Mouse (Mus musculus) heart, postnatal 14 days (tissue): ENCODE measurements at regions not wholly inside any gene's neighbourhood (a gene's known extent, or its start where the extent isn't known, plus 50 kb on each side); places are given as distances from the start of the nearest gene placed in this dataset.

Experiments
- DNase-seq, 2 experiments: peaks; one replicate each; pipeline ENCODE4 v3.0.0; 2021 to 2022
- intact Hi-C: fragments of 180-260 bp; cut with DNase I; formaldehyde crosslinking; loops from one replicate; pipeline ENCODE4 v1.15.1; 2025

DNA sequence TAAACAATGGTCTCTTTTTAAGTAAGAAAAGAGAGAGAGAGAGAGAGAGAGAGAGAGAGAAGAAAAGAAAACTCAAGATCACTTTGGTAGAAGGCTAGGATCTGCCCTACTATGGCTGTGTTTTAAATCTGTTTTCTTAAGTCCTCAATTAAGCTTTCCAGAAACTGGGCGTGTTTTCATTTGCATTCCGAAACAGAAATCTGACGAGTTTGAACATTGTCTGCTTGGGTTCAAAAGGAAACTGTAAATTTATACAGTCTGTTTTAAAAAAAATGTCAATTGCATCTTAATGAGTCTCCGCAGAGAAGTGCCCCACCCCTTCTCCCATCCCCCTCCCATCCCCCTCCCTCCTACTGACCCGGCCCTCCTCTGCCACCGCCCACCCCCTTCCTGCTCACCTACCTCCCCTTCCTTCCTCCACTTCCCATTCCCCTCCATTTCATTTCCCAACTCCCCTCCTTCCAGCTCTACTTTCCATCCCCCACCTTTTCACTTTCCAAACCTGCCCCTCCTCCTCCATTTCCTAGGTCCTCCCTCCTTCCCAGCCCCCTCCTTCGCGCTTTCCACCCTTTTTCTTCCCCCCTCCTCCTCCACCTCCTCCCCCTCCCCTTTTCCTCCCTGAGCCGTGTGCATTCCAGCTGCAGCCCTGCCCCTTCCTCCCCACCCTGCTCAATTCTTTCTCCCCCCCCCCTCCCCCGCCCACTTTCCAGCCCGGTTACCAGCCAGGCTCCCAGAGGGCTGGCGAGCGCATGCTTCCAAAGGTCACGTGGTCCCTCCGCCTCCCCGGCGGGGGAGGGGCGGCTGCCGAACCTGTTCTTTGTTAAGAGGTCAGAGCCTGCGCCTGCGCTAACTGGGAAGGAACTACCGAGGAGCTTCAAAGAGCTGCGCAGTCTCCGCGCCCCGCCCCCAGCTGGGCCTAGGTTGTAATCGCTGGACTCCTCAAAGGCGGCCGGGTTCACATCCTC, 77.7 kb upstream of the Tbl1x start:
- intact Hi-C loops: loop anchor here (1.0 to 5.0 kb wide), 3 partner anchors 76 to 204 kb away; no protein-coding TSS in a partner anchor
- DNase-seq: peak; percentile 93 to 95

GRCm38 (mm10) chrX:77433811-77434192, 77.0 kb upstream of the Tbl1x start:
- intact Hi-C loops: loop anchor here (1.0 to 5.0 kb wide), 3 partner anchors 75 to 203 kb away; no protein-coding TSS in a partner anchor
- no peak for DNase-seq

GRCm38 (mm10) chrX:77443852-77444492, 66.8 kb upstream of the Tbl1x start:
- no peak for DNase-seq
- intact Hi-C loops: no loop called here

GRCm38 (mm10) chrX:77446755-77447154, 64.1 kb upstream of the Tbl1x start:
- intact Hi-C loops: no loop called here
- no peak for DNase-seq

DNA sequence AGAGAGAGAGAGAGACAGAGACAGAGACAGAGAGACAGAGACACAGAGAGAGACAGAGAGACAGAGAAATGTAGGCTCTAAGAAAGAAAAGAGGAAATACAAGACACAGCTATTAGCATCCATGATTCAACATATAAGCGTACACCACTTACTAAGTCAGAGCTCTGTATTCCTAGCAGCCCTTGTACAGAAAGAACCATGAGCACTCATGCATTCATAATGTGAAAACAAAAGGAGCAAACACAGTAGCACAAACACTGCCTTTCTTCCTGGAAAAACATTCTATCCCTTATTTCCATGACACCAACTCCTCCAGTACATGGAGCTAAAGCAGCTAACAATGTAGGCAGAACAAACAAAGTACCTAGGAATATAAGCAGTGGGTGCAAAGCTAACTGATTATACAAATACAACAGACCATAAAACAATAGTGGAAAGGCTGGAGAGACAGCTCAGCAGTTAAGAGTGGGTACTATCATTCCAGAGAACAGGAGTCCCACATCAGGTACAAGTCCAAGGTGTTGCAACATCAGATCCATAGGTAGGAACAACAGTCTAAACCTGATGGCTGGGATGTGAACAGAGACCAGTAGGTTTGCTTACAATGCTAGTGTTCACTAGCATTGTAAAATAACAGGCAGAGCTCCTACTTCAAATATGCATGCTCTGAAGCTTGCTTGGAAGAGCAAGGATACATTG, 58.7 kb upstream of the Tbl1x start:
- intact Hi-C loops: no loop called here
- DNase-seq: no peak
